Mouse (Mus musculus): Measurements from ENCODE around the gene Usp15.

GRCm38 (mm10) chr10:123199119-123199518 is 2.3 kb upstream of the Usp15 start:
- no peak for TF ChIP-seq CTCF (IDR thresholded peaks at IDR 0.05; ENCODE audit: control insufficient read depth, insufficient read depth, insufficient replicate concordance, low read depth, low read length)
- no peak for TF ChIP-seq POLR2A (IDR thresholded peaks at IDR 0.05; ENCODE audit: control insufficient read depth, low read depth, low read length)
